Mouse (Mus musculus): ENCODE results near the gene 2810459M11Rik.

DNA sequence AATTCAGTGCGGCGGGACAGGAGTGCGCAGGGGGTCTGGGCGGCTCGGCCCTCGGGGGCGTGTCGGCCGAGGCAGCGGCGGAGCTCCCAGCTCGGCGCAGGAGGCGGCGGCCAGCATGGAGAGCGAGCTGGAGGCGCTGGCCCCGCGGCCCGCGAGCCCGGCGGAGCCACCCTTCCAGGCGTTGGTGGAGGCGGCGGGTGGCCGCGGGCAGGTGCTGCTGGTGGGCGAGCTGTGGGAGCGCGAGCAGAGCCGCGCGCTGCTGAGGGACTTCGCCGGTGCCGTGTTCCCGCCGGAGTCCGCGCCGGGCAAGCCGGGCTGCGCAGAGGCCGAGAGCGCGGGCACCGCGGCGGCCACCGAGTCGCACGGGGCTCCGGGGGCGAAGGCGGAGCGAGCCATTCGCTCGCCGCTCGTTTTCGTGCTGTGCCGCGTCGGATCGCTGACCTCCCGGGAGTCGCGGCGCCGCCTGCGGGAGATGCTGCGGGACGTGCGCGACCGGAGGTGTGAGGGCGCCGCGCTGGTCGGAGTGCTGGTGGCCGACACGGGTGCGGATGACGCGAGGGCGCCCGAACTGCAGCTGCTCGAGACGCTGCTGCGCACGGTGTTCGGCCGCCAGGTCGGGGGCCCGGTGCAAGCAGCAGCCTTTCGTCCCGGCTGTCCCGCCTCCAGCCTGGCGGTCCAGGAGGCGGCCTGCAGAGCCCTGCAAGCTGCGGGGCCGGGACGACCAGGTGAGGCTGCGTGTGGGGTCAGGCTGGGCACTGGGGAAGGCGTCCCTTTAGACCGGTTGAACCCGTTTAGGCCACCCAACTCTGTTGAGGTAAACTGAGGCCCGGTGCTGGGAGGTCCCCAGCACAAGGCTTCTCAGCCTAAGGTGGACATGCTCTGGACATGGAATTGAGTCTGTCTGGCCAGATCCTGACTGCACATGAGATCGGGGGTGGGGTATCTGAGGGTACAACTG, at the start of gene 2810459M11Rik:
- TF ChIP-seq CTCF (IDR thresholded peaks at IDR 0.05; ENCODE audit: low read depth, low read length) (no peak), POLR2A (IDR thresholded peaks at IDR 0.05; ENCODE audit: borderline replicate concordance, low read depth, low read length) (no peak)

Measured in bone marrow macrophage, adult 2 months (primary cell).